Mouse (Mus musculus) brown adipose tissue, adult 24 weeks (tissue): ENCODE measurements around the gene Vmn2r68. TPM values are rescaled to one million over a fixed set of nuclear protein-coding genes. Genes with fewer than 3 reads are reported as not detected.

Source experiments
- H3K27ac ChIP-seq: fragments of 200-500 bp; replicated peaks from 2 replicates; pipeline ENCODE4 v1.5.1; 2012; ENCODE audit warnings: low read depth, mild to moderate bottlenecking, low read length
- H3K4me1 ChIP-seq: fragments of 200-500 bp; 2 replicates; pipeline ENCODE4 v1.6.1; 2012; ENCODE audit warnings: low read length, mixed read lengths; ENCODE audit not compliant: control insufficient read depth, insufficient read depth, insufficient read length
- H3K4me3 ChIP-seq: fragments of 200-500 bp; 2 replicates; pipeline ENCODE4 v1.5.1; 2012; ENCODE audit warnings: low read depth, mild to moderate bottlenecking, low read length, moderate library complexity; ENCODE audit not compliant: insufficient read depth
- polyA plus RNA-seq: library from polyadenylated mRNA; stranded (reverse); fragments of >200 nt; gene quantifications from 2 replicates; pipeline ENCODE4 v1.2.4, GENCODE M21; 2012; ENCODE audit not compliant: missing spikeins, insufficient read depth, insufficient read length

Gene Vmn2r68
- polyA plus RNA-seq = not detected in 2 replicates

GRCm38 (mm10) chr7:85237683-85238082 lies at the start of gene Vmn2r68:
TSS of gene Vmn2r68 (minus strand) at chr7:85237783.
- H3K27ac ChIP-seq = no peak within 1 kb of the TSS
- H3K4me1 ChIP-seq = no peaks in the 10 kb centered on the region
- H3K4me3 ChIP-seq = no peak within 1 kb of the TSS

Other genes with a start within 250 kb of the Vmn2r68 start
- gene Vmn2r66, start 225.5 kb downstream of the Vmn2r68 start, polyA plus RNA-seq = not detected in 2 replicates
- gene Vmn2r67, start 81.8 kb downstream of the Vmn2r68 start, polyA plus RNA-seq = not detected in 2 replicates
- not detected in 2 replicates for gene Vmn2r69, start 178.1 kb upstream of the Vmn2r68 start, polyA plus RNA-seq